Mouse (Mus musculus) liver, embryonic 14.5 days (tissue): Measurements from ENCODE around the gene Fyn.

ENCODE experiments used
- CTCF ChIP-seq: IDR thresholded peaks from 2 replicates; pipeline ENCODE4 v1.5.1; 2016; ENCODE audit warnings: antibody characterized with exemption, low read depth, control low read depth
- EP300 ChIP-seq: IDR thresholded peaks from 2 replicates; pipeline ENCODE4 v1.6.1; 2016; ENCODE audit warnings: antibody characterized with exemption, low read depth

DNA sequence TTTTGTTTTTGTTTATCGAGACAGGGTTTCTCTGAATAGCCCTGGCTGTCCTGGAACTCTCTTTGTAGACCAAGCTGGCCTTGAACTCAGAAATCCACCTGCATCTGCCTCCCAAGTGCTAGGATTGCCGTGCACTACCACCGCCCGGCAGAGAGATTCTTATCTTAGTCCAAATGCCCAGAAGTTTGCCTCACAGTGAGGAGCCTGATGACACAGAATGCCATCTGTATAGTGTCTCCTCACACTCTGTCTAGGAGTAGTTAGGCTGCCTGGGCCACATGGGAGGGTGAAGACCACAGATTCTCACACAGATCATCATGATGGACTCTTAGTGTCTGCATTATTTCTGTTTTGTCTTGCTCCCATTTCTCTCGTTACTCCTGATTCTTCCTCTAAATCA, 140.1 kb downstream of the Fyn start:
- TF ChIP-seq CTCF (no peak), EP300 (no peak)
